Mouse (Mus musculus): ENCODE data around the gene Cfl1.

Cfl1 gene

GRCm38 (mm10) chr19:5529325-5530137 is 39.3 kb downstream of the Cfl1 start:
- peak; percentile 98 for DNase-seq (ENCODE audit: low spot score in 2 of 2)

- no peak for DNase-seq (ENCODE audit: low spot score in 2 of 2)
Measured at GRCm38 (mm10) chr19:5530138-5530524, 39.9 kb downstream of the Cfl1 start.

- no peak for DNase-seq (ENCODE audit: low spot score in 2 of 2)
Measured at GRCm38 (mm10) chr19:5532520-5532919, 42.3 kb downstream of the Cfl1 start.

GRCm38 (mm10) chr19:5538786-5539185 is 48.5 kb downstream of the Cfl1 start:
- DNase-seq (ENCODE audit: low spot score in 2 of 2): no peak

- no peak for DNase-seq (ENCODE audit: low spot score in 2 of 2)
Measured at GRCm38 (mm10) chr19:5543362-5543761, 53.1 kb downstream of the Cfl1 start.

GRCm38 (mm10) chr19:5544031-5544430 is 53.8 kb downstream of the Cfl1 start:
- no peak for DNase-seq (ENCODE audit: low spot score in 2 of 2)
